Mouse (Mus musculus): Measurements from ENCODE around the gene Chkb.

DNA sequence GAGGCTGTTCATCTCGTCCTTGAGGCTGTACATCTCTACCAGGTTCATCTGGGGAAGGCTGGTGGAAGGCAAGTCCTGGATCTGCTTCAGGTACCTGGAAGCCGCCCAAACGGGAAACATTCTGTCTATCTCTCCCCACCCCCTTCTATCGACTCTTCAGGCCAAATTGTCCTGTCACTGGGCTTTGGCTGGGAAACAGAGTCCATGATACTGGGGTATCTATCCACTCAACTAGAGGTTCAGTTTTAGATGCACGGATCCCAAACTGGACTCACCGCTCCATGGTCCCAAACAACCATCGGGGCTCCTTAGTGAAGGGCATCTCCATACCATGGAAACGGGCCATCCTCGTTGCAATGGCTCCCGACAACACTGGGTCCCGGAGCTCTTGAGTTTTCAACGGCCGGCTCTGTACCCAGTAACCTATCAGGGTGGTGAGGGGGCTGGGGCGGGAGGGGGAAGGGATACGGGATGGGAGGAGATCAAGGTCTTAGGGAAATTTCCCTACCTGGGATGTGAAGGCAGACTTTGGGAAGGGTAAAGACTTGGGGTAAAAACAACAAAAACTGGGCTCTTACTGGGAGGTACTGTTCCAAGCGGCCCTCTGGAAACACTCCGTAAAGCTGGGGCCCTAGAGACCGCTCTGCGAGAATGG lies 1.4 kb downstream of the Chkb start:
- no peak for TF ChIP-seq EP300 (IDR thresholded peaks at IDR 0.05; ENCODE audit: low read depth)
- TF ChIP-seq CTCF (IDR thresholded peaks at IDR 0.05; ENCODE audit: low read depth) = no peak
